Mouse (Mus musculus) midbrain, embryonic 10.5 days (tissue): ENCODE measurements around the gene Pdcd11. TPM values are rescaled to one million over a fixed set of nuclear protein-coding genes. Genes with fewer than 3 reads are reported as not detected.

Experiments
- DNase-seq: peaks from one replicate; pipeline ENCODE4 v3.0.0-alpha.2; 2017; ENCODE audit warnings: low spot score
- H3K27ac ChIP-seq: fragments of 300-500 bp; sonication (generic); replicated peaks from 2 replicates; pipeline ENCODE4 v1.5.1; 2016; ENCODE audit warnings: mild to moderate bottlenecking
- H3K27me3 ChIP-seq: fragments of 300-500 bp; sonication (generic); 2 replicates; pipeline ENCODE4 v1.6.1; 2016; ENCODE audit warnings: low read depth, mild to moderate bottlenecking; ENCODE audit not compliant: poor library complexity, severe bottlenecking
- H3K36me3 ChIP-seq: fragments of 300-500 bp; sonication (generic); 2 replicates; pipeline ENCODE4 v1.6.1; 2016; ENCODE audit warnings: mild to moderate bottlenecking, moderate library complexity
- H3K4me1 ChIP-seq: fragments of 300-500 bp; sonication (generic); 2 replicates; pipeline ENCODE4 v1.6.1; 2016
- H3K4me3 ChIP-seq: fragments of 300-500 bp; sonication (generic); 2 replicates; pipeline ENCODE4 v1.5.1; 2016; ENCODE audit warnings: mild to moderate bottlenecking, moderate library complexity
- H3K9me3 ChIP-seq: fragments of 300-500 bp; sonication (generic); replicated peaks from 2 replicates; pipeline ENCODE4 v1.6.1; 2016; ENCODE audit warnings: mild to moderate bottlenecking
- WGBS: fragments of 180-500 bp; shearing (Covaris S2); methylation state at CpG from one replicate; pipeline ENCODE4 v1.1.7; 2016; 5-methylcytosine and 5-hydroxymethylcytosine counted together
- polyA plus RNA-seq: library from polyadenylated mRNA; unstranded; fragments of >200 nt; fragmentation: Nextera tagmentation; extraction: Ambion mirVana; gene quantifications from 2 replicates; pipeline ENCODE4 v1.2.1, GENCODE M21; 2016

The Pdcd11 gene
- polyA plus RNA-seq, 1 experiment from 2014 or later: 12.4 TPM

DNA sequence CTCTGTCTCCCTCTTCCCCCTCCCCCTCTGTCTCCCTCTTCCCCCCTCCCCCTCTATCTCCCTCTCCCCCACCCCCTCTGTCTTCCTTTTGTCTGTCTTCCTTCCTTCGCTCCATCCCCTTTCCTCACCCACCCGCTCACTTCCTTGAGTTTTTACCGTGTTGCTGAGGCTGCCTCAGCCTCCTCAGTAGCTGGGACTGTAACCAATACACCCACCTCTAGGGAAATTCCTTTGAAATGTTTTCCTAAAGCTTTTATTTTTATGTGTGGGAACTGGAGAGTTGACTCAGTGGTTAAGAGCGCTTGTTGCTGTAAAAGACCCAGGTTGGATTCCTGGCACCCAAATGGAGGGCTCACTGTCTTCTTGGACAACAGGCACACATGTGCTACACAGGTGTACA is 71.1 kb downstream of the Pdcd11 start:
- Histone ChIP-seq H3K4me3 (no peak overlapping the region), H3K36me3 (no peaks in the 10 kb centered on the region), H3K27me3 (no peaks in the 10 kb centered on the region), H3K9me3 (0 out of 2 replicates have a peak, but pooled peaks cover 3% of the 10 kb centered on the region), H3K4me1 (peaks cover 10% of the 10 kb centered on the region), H3K27ac (no peak overlapping the region)
- WGBS: 70% methylated on average over 4 of the region's 4 CpGs
- no peak for DNase-seq

DNA sequence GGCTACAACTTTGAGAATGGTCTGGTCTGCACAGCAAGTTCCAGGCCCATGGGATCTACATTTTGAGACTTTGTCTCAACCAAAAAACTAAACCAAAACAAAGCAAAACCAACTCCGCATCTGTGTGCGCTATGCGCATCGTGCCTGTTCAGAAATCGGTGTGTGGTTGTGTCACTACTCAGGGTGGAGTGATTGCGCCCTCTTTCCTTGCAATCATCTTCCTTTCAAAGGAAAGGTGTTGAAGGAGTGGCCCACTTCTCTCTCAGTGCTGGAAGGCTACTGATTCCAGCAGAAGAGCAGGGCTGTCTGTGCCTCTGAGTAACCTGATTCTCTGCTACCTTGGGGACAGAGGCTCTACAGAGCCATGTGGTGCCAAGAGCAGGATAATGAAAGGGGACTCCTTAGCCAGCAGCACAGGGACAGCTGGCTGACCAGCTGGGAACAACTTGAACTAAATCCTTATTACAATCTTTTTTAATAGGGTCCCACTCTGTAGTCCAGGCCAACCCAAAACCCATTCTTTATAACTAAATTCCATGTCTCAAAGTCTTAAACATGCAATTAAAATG is 72.7 kb downstream of the Pdcd11 start:
- WGBS: 95% methylated on average over 6 of the region's 6 CpGs
- no peak overlapping the region for H3K4me3 ChIP-seq

DNA sequence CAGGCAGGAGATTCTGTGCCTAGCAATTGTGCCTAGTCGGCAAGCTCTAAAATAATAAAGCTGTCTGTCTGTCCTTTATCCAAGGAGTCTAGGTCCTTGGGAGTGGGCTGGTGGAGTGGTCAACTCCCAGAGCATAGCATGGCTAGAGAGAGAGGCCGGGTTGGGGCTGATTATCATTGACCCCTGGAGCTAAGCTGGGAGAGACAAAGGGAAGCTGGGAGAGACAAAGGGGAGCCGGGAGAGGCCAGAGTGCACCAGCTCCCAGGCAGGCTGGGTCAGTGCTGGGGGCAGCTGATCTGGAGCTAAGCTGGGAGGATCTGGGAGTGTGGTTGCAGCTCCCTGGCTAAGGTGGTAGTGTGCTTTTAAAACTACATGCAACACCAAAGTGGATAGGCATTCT is 76.2 kb downstream of the Pdcd11 start:
- H3K27me3 ChIP-seq: no peaks in the 10 kb centered on the region
- peak overlapping the region; percentile 75 for H3K27ac ChIP-seq
- H3K36me3 ChIP-seq: no peaks in the 10 kb centered on the region
- WGBS: 13% methylated on average over 3 of the region's 3 CpGs
- DNase-seq: peak; percentile 68
- 0 out of 2 replicates have a peak, but pooled peaks cover 3% of the 10 kb centered on the region for H3K9me3 ChIP-seq
- no peak overlapping the region for H3K4me3 ChIP-seq
- H3K4me1 ChIP-seq: peaks cover 30% of the 10 kb centered on the region

More for the DNA sequence above, 72.7 kb downstream of the Pdcd11 start:
- no peaks in the 10 kb centered on the region for H3K36me3 ChIP-seq
- DNase-seq: no peak
- H3K9me3 ChIP-seq: 0 out of 2 replicates have a peak, but pooled peaks cover 3% of the 10 kb centered on the region
- H3K27ac ChIP-seq: no peak overlapping the region
- no peaks in the 10 kb centered on the region for H3K27me3 ChIP-seq
- peaks cover 23% of the 10 kb centered on the region for H3K4me1 ChIP-seq

GRCm38 (mm10) chr19:47167617-47168214 is 77.1 kb downstream of the Pdcd11 start:
- WGBS: 44% methylated on average over 7 of the region's 7 CpGs
- no peaks in the 10 kb centered on the region for H3K27me3 ChIP-seq
- DNase-seq: peak; percentile 22
- H3K4me1 ChIP-seq: peaks cover 30% of the 10 kb centered on the region
- no peaks in the 10 kb centered on the region for H3K36me3 ChIP-seq
- no peak overlapping the region for H3K27ac ChIP-seq
- 0 out of 2 replicates have a peak, but pooled peaks cover 3% of the 10 kb centered on the region for H3K9me3 ChIP-seq
- no peak overlapping the region for H3K4me3 ChIP-seq

GRCm38 (mm10) chr19:47168223-47168622 is 77.7 kb downstream of the Pdcd11 start:
- Histone ChIP-seq H3K27ac (no peak overlapping the region), H3K9me3 (0 out of 2 replicates have a peak, but pooled peaks cover 3% of the 10 kb centered on the region), H3K4me1 (peaks cover 28% of the 10 kb centered on the region), H3K4me3 (0 out of 2 replicates have a peak overlapping the region, but pooled peaks have one; percentile 26), H3K36me3 (no peaks in the 10 kb centered on the region), H3K27me3 (no peaks in the 10 kb centered on the region)
- WGBS: 8% methylated on average over 13 of the region's 13 CpGs
- peak; percentile 43 for DNase-seq

- WGBS: 28% methylated on average over 11 of the region's 11 CpGs
- no peaks in the 10 kb centered on the region for H3K36me3 ChIP-seq
- H3K4me1 ChIP-seq: peaks cover 27% of the 10 kb centered on the region
- H3K27me3 ChIP-seq: no peaks in the 10 kb centered on the region
- H3K9me3 ChIP-seq: 0 out of 2 replicates have a peak, but pooled peaks cover 3% of the 10 kb centered on the region
- H3K27ac ChIP-seq: no peak overlapping the region
- DNase-seq: peak; percentile 85
- H3K4me3 ChIP-seq: no peak overlapping the region
These were observed 78.3 kb downstream of the Pdcd11 start for GRCm38 (mm10) chr19:47168793-47169412.

DNA sequence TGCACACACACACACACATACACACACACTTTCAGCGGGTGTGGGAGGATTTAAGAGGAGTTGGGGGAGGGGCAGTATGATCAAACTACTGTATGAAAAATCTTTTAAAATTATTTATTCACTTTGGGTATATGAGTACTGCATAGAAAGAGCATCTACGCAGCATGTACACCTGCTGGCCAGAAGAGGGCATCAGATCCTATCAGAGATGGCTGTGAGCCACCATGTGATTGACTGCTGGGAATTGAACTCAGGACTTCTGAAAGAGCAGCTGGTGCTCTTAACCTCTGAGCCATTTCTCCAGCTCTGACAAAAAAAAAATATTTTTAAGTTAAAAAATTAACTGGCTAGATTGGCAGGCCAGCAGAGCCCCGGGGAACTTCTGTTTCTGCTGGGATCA is 83.9 kb downstream of the Pdcd11 start:
- H3K36me3 ChIP-seq: no peaks in the 10 kb centered on the region
- no peak overlapping the region for H3K27ac ChIP-seq
- H3K9me3 ChIP-seq: no peaks in the 10 kb centered on the region
- H3K4me3 ChIP-seq: no peak overlapping the region
- H3K27me3 ChIP-seq: peaks cover 40% of the 10 kb centered on the region
- WGBS: 55% methylated on average over 3 of the region's 3 CpGs
- H3K4me1 ChIP-seq: peaks cover 16% of the 10 kb centered on the region
- DNase-seq: no peak

GRCm38 (mm10) chr19:47175472-47175871 is 84.9 kb downstream of the Pdcd11 start:
- no peak for DNase-seq
- Histone ChIP-seq H3K27ac (no peak overlapping the region), H3K36me3 (no peaks in the 10 kb centered on the region), H3K4me3 (no peak overlapping the region), H3K4me1 (peaks cover 22% of the 10 kb centered on the region), H3K27me3 (peaks cover 50% of the 10 kb centered on the region), H3K9me3 (no peaks in the 10 kb centered on the region)
- WGBS: 74% methylated on average over 2 of the region's 2 CpGs

- Histone ChIP-seq H3K4me3 (no peak overlapping the region), H3K36me3 (no peaks in the 10 kb centered on the region), H3K27me3 (peaks cover 65% of the 10 kb centered on the region), H3K27ac (no peak overlapping the region), H3K9me3 (peaks cover 8% of the 10 kb centered on the region), H3K4me1 (peaks cover 22% of the 10 kb centered on the region)
- WGBS: 78% methylated on average over 2 of the region's 2 CpGs
- DNase-seq: no peak
These were observed 86.4 kb downstream of the Pdcd11 start for GRCm38 (mm10) chr19:47176916-47177505.

GRCm38 (mm10) chr19:47178001-47178400 is 87.4 kb downstream of the Pdcd11 start:
- DNase-seq: no peak
- Histone ChIP-seq H3K27ac (no peak overlapping the region), H3K4me1 (peaks cover 22% of the 10 kb centered on the region), H3K4me3 (peak overlapping the region; percentile 78), H3K27me3 (peaks cover 66% of the 10 kb centered on the region), H3K9me3 (peaks cover 11% of the 10 kb centered on the region), H3K36me3 (no peaks in the 10 kb centered on the region)
- 18% methylated on average over 10 of the region's 10 CpGs for WGBS

DNA sequence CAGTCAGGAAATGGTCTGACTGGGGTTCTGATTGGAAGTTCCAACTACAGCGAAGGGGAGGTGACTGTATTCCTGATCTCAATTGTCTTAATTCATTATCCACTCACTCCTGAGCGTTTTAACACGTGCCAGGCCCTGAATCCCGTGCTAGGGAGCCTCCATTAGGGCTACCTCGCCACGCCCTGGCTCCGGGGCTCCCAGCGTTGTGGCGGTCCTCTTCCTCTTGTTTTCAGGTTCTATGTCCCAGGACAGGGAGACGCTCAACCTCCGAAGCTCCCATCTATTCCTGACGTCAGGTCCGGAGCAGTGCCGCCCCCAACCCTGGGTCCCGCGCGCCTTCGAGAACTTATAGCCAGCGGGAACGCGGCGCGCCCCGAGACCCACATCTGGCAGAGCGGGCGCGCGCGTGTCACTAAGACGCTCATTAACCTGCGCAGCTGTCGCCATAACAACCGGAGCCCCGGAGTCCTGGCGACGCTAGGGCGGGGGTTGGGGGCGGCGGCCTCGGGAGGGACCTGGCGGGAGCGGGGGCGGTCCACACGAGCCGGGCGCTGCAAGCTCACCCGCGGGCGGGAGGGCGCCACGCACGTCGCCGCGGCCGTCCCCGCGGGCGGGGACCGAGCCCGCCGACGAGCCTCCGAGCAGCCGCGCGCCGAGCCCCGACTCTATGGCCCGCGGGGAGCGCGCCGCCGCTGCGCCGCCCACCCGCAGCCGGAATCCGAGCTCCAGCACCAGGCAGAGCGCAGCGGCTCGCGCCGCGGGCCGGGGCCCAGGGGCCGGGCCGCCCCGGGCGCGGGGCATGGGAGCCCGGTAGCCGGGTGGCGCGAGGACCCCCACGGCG is 88.1 kb downstream of the Pdcd11 start, which contains the start of gene Neurl1a:
Gene Neurl1a, plus strand, starts transcription at position 390 of the 841 bp plus-strand sequence.
- Histone ChIP-seq H3K9me3 (peaks cover 11% of the 10 kb centered on the region), H3K27me3 (peaks cover 66% of the 10 kb centered on the region)

GRCm38 (mm10) chr19:47179272-47179809 is 88.8 kb downstream of the Pdcd11 start:
- peaks cover 11% of the 10 kb centered on the region for H3K9me3 ChIP-seq
- H3K27ac ChIP-seq: peak overlapping the region; percentile 74
- H3K27me3 ChIP-seq: peaks cover 68% of the 10 kb centered on the region
- H3K36me3 ChIP-seq: no peaks in the 10 kb centered on the region
- peak overlapping the region; percentile 78 for H3K4me3 ChIP-seq
- peak; percentile 35 for DNase-seq
- WGBS: under 1% methylated on average over 37 of the region's 42 CpGs
- peaks cover 29% of the 10 kb centered on the region for H3K4me1 ChIP-seq

More for the DNA sequence above, 88.1 kb downstream of the Pdcd11 start, which contains the start of gene Neurl1a:
- WGBS: under 1% methylated on average over 98 of the region's 98 CpGs
- Histone ChIP-seq H3K27ac (peak within 1 kb of the TSS; percentile 74), H3K36me3 (no peaks in the 10 kb centered on the region), H3K4me1 (peaks cover 25% of the 10 kb centered on the region), H3K4me3 (peak within 1 kb of the TSS; percentile 78)
- peak; percentile 74 for DNase-seq
